Comparison of ENCODE assay signal across 8 mouse cellular contexts in the genomic region with DNA sequence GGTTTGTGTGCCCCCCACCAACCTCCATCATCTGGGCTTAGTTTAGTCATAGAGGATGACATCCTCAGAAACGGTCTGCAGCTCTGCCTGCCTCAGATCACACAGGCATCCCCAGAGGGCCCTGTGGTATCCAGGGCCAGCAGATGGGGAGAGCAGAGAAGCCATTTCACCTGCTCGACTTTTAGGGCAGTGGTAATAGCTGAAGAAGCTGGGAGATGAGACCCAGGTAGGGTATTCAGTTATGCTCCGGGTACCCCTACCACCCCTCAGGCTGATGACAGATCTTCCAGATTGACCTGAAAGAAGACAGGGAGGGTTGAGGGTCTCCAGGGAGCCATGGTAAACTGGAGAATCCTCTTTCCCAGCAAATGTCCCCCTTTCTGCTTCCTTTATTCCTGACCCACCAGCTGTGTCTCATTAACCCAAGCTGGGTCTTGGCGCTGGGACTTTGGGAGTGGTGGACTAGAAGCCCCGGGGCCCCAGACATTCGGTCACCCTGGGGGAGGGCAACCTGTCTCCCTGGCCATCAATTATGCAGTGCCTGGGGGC. TPM values are rescaled to one million over a fixed set of nuclear protein-coding genes. Genes with fewer than 3 reads are reported as not detected.
DNase-seq lines count a peak whose midpoint lies in the region; ATAC-seq and TF ChIP-seq lines count a peak whose summit lies in the region.

No protein-coding gene starts in this region.

- WGBS in forebrain, postnatal 0 days = 19% methylated on average over 6 of the region's 6 CpGs

- DNase-seq in cerebellum, postnatal 14 days = peak; percentile 40 to 56
- no peak for DNase-seq in cerebellum, adult 11 months
- DNase-seq in forebrain, postnatal 0 days = no peak
- DNase-seq in mesoderm, embryonic 11.5 days (ENCODE audit: low read depth, low spot score) = peak; percentile 74
- DNase-seq in layer of hippocampus, adult 9-10 months (ENCODE audit: low spot score) = no peak
- no peak for DNase-seq in left cerebral cortex, postnatal 10 days (ENCODE audit: extremely low spot score in 1 of 2, low spot score in 2 of 2)

- H3K36me3 ChIP-seq in E14TG2a.4 (ENCODE audit: insufficient read depth, low read length) = peaks cover 25% of the 10 kb centered on the region
- peaks cover 11% of the 10 kb centered on the region; the same call in 1 of the 2 replicates for H3K36me3 ChIP-seq in forebrain, postnatal 0 days (ENCODE audit: insufficient read depth)

- intact Hi-C loops in left cerebral cortex, postnatal 10 days (cut with DNase I) = no loop called here

- ATAC-seq in forebrain, postnatal 0 days = no peak
- ATAC-seq in megakaryocyte, adult 5-6 weeks (ENCODE audit: poor library complexity, severe bottlenecking) = no peak

- no peak for TF ChIP-seq CTCF in E14TG2a.4 (conservative IDR thresholded peaks at IDR 0.05; ENCODE audit: low read length)
- no peak for TF ChIP-seq CTCF in forebrain, postnatal 0 days (IDR thresholded peaks at IDR 0.05; ENCODE audit: low read depth)

- peak overlapping the region; percentile 88 for H3K4me2 ChIP-seq in forebrain, postnatal 0 days (ENCODE audit: low read depth)

- H3K9me3 ChIP-seq in E14TG2a.4 (ENCODE audit: low read length) = no peaks in the 10 kb centered on the region
- H3K9me3 ChIP-seq in forebrain, postnatal 0 days (ENCODE audit: low read length) = no peaks in the 10 kb centered on the region

- peak overlapping the region; percentile 96 for H3K27ac ChIP-seq in forebrain, postnatal 0 days (ENCODE audit: low read depth, low read length)

- peaks cover 69% of the 10 kb centered on the region for H3K4me1 ChIP-seq in E14TG2a.4 (replicated peaks; ENCODE audit: low read depth, low read length)
- H3K4me1 ChIP-seq in forebrain, postnatal 0 days (ENCODE audit: insufficient read depth) = peaks cover 34% of the 10 kb centered on the region

- no peaks in the 10 kb centered on the region for H3K27me3 ChIP-seq in E14TG2a.4 (ENCODE audit: insufficient read depth, low read length)
- H3K27me3 ChIP-seq in forebrain, postnatal 0 days (ENCODE audit: insufficient read depth, low read length) = no peaks in the 10 kb centered on the region

- peak overlapping the region; percentile 90; the same call in 1 of the 2 replicates for H3K4me3 ChIP-seq in E14TG2a.4 (replicated peaks; ENCODE audit: low read length)
- peak overlapping the region; percentile 66 for H3K4me3 ChIP-seq in forebrain, postnatal 0 days (ENCODE audit: low read depth, low read length)

- H3K9ac ChIP-seq in forebrain, postnatal 0 days = peak overlapping the region; percentile 83; the same call in 1 of the 2 replicates

RNA-seq across cellular contexts. Expression of a gene that starts 5.5 kb away (rescaled TPM):
- total RNA-seq in forebrain, postnatal 0 days (2014; rRNA removed) = 75.0 and 88.9 TPM in 2 replicates
- 29.6 and 39.4 TPM in 2 replicates for polyA plus RNA-seq in forebrain, postnatal 0 days (2015; fragmentation: Nextera tagmentation; extraction: Ambion mirVana)
- total RNA-seq in megakaryocyte, adult 5-6 weeks (2015) = 0.09 and 0.27 TPM in 2 replicates
- 0.33 and 0.85 TPM in 2 replicates for total RNA-seq in megakaryocyte, adult 5-6 weeks (2017)
- 10 to 100 TPM; 93.0 to 95.6 TPM for total RNA-seq in left cerebral cortex, postnatal 10 days (2021)

RNA-seq across cellular contexts. Expression of a gene that starts 6.6 kb away (rescaled TPM):
- total RNA-seq in forebrain, postnatal 0 days (2014; rRNA removed) = 87.5 and 94.7 TPM in 2 replicates
- polyA plus RNA-seq in forebrain, postnatal 0 days (2015; fragmentation: Nextera tagmentation; extraction: Ambion mirVana) = 86.4 and 89.5 TPM in 2 replicates
- total RNA-seq in megakaryocyte, adult 5-6 weeks (2015) = 10.7 and 14.1 TPM in 2 replicates
- total RNA-seq in megakaryocyte, adult 5-6 weeks (2017) = 19.4 and 21.2 TPM in 2 replicates
- total RNA-seq in left cerebral cortex, postnatal 10 days (2021) = 10 to 100 TPM; 40.8 to 42.5 TPM

RNA-seq across cellular contexts. Expression of a gene that starts 7.8 kb away (rescaled TPM):
- total RNA-seq in forebrain, postnatal 0 days (2014; rRNA removed) = not detected in 2 replicates
- polyA plus RNA-seq in forebrain, postnatal 0 days (2015; fragmentation: Nextera tagmentation; extraction: Ambion mirVana) = 3.7 and 4.2 TPM in 2 replicates
- total RNA-seq in megakaryocyte, adult 5-6 weeks (2015) = not detected in 2 replicates
- not detected in 2 replicates for total RNA-seq in megakaryocyte, adult 5-6 weeks (2017)
- total RNA-seq in left cerebral cortex, postnatal 10 days (2021) = not detected

RNA-seq across cellular contexts. Expression of a gene that starts 13.4 kb away (rescaled TPM):
- 2.5 and 3.1 TPM in 2 replicates for total RNA-seq in forebrain, postnatal 0 days (2014; rRNA removed)
- 1.5 and 1.7 TPM in 2 replicates for polyA plus RNA-seq in forebrain, postnatal 0 days (2015; fragmentation: Nextera tagmentation; extraction: Ambion mirVana)
- 2.8 and 5.0 TPM in 2 replicates for total RNA-seq in megakaryocyte, adult 5-6 weeks (2015)
- total RNA-seq in megakaryocyte, adult 5-6 weeks (2017) = 0.81 TPM in 1 of 2 replicates, not detected in the other
- total RNA-seq in left cerebral cortex, postnatal 10 days (2021) = 1 to 10 TPM; 3.4 to 4.2 TPM

RNA-seq across cellular contexts. Expression of a gene that starts 41.0 kb away (rescaled TPM):
- 134 and 154 TPM in 2 replicates for total RNA-seq in forebrain, postnatal 0 days (2014; rRNA removed)
- polyA plus RNA-seq in forebrain, postnatal 0 days (2015; fragmentation: Nextera tagmentation; extraction: Ambion mirVana) = 102 and 103 TPM in 2 replicates
- 705 and 801 TPM in 2 replicates for total RNA-seq in megakaryocyte, adult 5-6 weeks (2015)
- total RNA-seq in megakaryocyte, adult 5-6 weeks (2017) = 156 and 205 TPM in 2 replicates
- 100 to 1,000 TPM; 457 to 465 TPM for total RNA-seq in left cerebral cortex, postnatal 10 days (2021)

Comparison
In these comparisons a context has a peak if more than half of its experiments do, and no peak if none do; other contexts are left out.
1. DNase-seq: peak in cerebellum, postnatal 14 days (2 of 2) and mesoderm, embryonic 11.5 days (single experiment); none in cerebellum, adult 11 months (single experiment), forebrain, postnatal 0 days (single experiment), layer of hippocampus, adult 9-10 months (single experiment) and left cerebral cortex, postnatal 10 days (0 of 2).
2. RNA of a gene that starts 5.5 kb away (total RNA-seq): 93.0 to 95.6 TPM in left cerebral cortex, postnatal 10 days and 75.0 to 88.9 TPM in forebrain, postnatal 0 days; 0.09 to 0.85 TPM in megakaryocyte, adult 5-6 weeks; every median in the first group is over 10 times any median in the second.